ENCODE assay signal across 11 mouse cellular contexts in the genomic region with DNA sequence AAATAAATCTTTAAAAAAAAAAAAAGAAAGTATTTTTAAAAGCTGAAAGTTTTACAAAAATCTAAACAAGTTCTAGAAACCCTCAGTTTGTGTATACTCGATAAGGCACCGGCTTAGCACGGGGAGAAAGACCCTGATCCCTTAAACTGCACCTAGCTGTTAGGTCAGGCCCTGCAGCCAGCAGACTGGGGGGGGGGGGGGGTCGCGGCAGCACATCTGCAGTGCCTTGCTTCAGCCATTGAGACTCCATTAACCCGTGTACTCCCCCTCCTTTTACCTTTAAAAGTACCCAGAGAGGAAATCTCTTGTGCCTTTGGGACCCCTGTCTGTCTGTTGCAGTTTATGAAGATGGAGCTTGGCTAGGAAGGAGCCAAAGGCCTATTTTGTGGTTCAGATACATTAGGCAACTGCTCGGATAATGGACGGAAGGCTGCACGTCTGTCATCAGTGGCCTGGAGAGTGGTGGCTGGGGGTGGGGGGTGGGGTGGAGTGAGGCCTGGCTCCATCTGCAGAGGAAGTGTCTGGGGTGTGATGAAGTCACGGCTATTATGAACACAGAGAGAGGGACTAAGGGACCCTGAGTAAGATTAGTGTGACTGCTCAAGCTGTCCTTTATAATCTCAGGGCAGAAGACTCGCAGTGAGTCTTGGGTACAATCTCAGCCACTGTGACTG. TPM values are rescaled to one million over a fixed set of nuclear protein-coding genes. Genes with fewer than 3 reads are reported as not detected.
A peak's percentile ranks its signal among the peaks of the same experiment; 100 is the strongest.
DNase-seq lines count a peak whose midpoint lies in the region; ATAC-seq and TF ChIP-seq lines count a peak whose summit lies in the region.
"Had no signal": no experiment of that assay in that cellular context is flagged by ENCODE, and none has a peak within 500 bp of the region (broad histone marks: within the 10 kb centered on the region; RNA-seq: fewer than 3 reads in every experiment).

No protein-coding gene starts in this region.

- no peaks in the 10 kb centered on the region for H3K27me3 ChIP-seq in midbrain, embryonic 10.5 days (ENCODE audit: low read depth, poor library complexity, severe bottlenecking)
- no peaks in the 10 kb centered on the region for H3K27me3 ChIP-seq in midbrain, embryonic 16.5 days (ENCODE audit: control insufficient read depth, insufficient read depth, low read depth, low read length)
- H3K27me3 ChIP-seq in limb, embryonic 14.5 days (ENCODE audit: control insufficient read depth, insufficient read depth, low read length), result no peaks in the 10 kb centered on the region
- H3K27me3 ChIP-seq in neural tube, embryonic 15.5 days (replicated peaks), result no peaks in the 10 kb centered on the region

- 0 out of 2 replicates have a peak overlapping the region, but pooled peaks have one; percentile 42 for H3K27ac ChIP-seq in midbrain, embryonic 10.5 days (replicated peaks)
- no peak overlapping the region for H3K27ac ChIP-seq in midbrain, embryonic 16.5 days (ENCODE audit: low read length)
- no peak overlapping the region for H3K27ac ChIP-seq in limb, embryonic 14.5 days (replicated peaks; ENCODE audit: low read depth, low read length)
- no peak overlapping the region for H3K27ac ChIP-seq in neural tube, embryonic 15.5 days (replicated peaks)

- peaks cover 44% of the 10 kb centered on the region for H3K36me3 ChIP-seq in midbrain, embryonic 10.5 days
- H3K36me3 ChIP-seq in midbrain, embryonic 16.5 days (ENCODE audit: control insufficient read depth, insufficient read depth, low read length), result no peaks in the 10 kb centered on the region
- peaks cover 23% of the 10 kb centered on the region for H3K36me3 ChIP-seq in limb, embryonic 14.5 days (ENCODE audit: control insufficient read depth, insufficient read depth, low read length)
- H3K36me3 ChIP-seq in neural tube, embryonic 15.5 days, result peaks cover 9% of the 10 kb centered on the region; the same call in 1 of the 2 replicates

- H3K4me2 ChIP-seq in midbrain, embryonic 16.5 days (ENCODE audit: low read length), result no peak overlapping the region
- H3K4me2 ChIP-seq in limb, embryonic 14.5 days (replicated peaks; ENCODE audit: low read depth, low read length, severe bottlenecking), result no peak overlapping the region
- H3K4me2 ChIP-seq in neural tube, embryonic 15.5 days, result no peak overlapping the region

- no peak for TF ChIP-seq POLR2A in limb, embryonic 14.5 days (IDR thresholded peaks at IDR 0.05; ENCODE audit: borderline replicate concordance, extremely low read depth, insufficient read depth, insufficient read length)

- peaks cover 6% of the 10 kb centered on the region for H3K4me1 ChIP-seq in midbrain, embryonic 10.5 days
- no peaks in the 10 kb centered on the region for H3K4me1 ChIP-seq in midbrain, embryonic 16.5 days (ENCODE audit: control insufficient read depth, insufficient read depth, low read length)
- peaks cover 12% of the 10 kb centered on the region for H3K4me1 ChIP-seq in limb, embryonic 14.5 days (ENCODE audit: control insufficient read depth, insufficient read depth, low read length)
- peaks cover 5% of the 10 kb centered on the region; the same call in 1 of the 2 replicates for H3K4me1 ChIP-seq in neural tube, embryonic 15.5 days

- no peak for ATAC-seq in midbrain, embryonic 16.5 days
- peak; percentile 59; the same call in 1 of the 2 replicates for ATAC-seq in limb, embryonic 14.5 days (ENCODE audit: low FRiP score, low read depth)
- ATAC-seq in neural tube, embryonic 15.5 days (ENCODE audit: low FRiP score), result peak; percentile 46

- DNase-seq in gastrocnemius, postnatal 10 days, result peak; percentile 1
- DNase-seq in gastrocnemius, postnatal 14 days, result no peak
- no peak for DNase-seq in midbrain, embryonic 10.5 days (ENCODE audit: low spot score)
- no peak for DNase-seq in limb, embryonic 14.5 days (ENCODE audit: low spot score)
- DNase-seq in adrenal gland, adult 8-10 months, result no peak
- no peak for DNase-seq in ovary, postnatal 14 days (ENCODE audit: low spot score)
- DNase-seq: adrenal gland, postnatal 25 days; cerebellum, adult 18-20 months; kidney, postnatal 25 days had no signal

- 65% methylated on average over 11 of the region's 11 CpGs for WGBS in midbrain, embryonic 10.5 days
- WGBS in midbrain, embryonic 16.5 days, result 53% methylated on average over 11 of the region's 11 CpGs
- 53% methylated on average over 11 of the region's 11 CpGs for whole genome bisulfite sequencing in limb, embryonic 14.5 days
- 38% methylated on average over 11 of the region's 11 CpGs for WGBS in neural tube, embryonic 15.5 days

- no peak overlapping the region for H3K9ac ChIP-seq in midbrain, embryonic 16.5 days (ENCODE audit: low read depth, low read length)
- H3K9ac ChIP-seq in limb, embryonic 14.5 days (ENCODE audit: low read depth, low read length, severe bottlenecking), result no peak overlapping the region
- H3K9ac ChIP-seq in neural tube, embryonic 15.5 days (replicated peaks), result no peak overlapping the region

- peaks cover 3% of the 10 kb centered on the region; the same call in 1 of the 2 replicates for H3K9me3 ChIP-seq in midbrain, embryonic 10.5 days (replicated peaks)
- H3K9me3 ChIP-seq in midbrain, embryonic 16.5 days (replicated peaks; ENCODE audit: control insufficient read depth, low read length, poor library complexity, severe bottlenecking), result no peaks in the 10 kb centered on the region
- H3K9me3 ChIP-seq in limb, embryonic 14.5 days (ENCODE audit: control insufficient read depth, low read length), result no peaks in the 10 kb centered on the region
- no peaks in the 10 kb centered on the region for H3K9me3 ChIP-seq in neural tube, embryonic 15.5 days (replicated peaks)

- no peak overlapping the region for H3K4me3 ChIP-seq in midbrain, embryonic 10.5 days
- no peak overlapping the region for H3K4me3 ChIP-seq in midbrain, embryonic 16.5 days (ENCODE audit: low read depth, low read length)
- no peak overlapping the region for H3K4me3 ChIP-seq in limb, embryonic 14.5 days (replicated peaks; ENCODE audit: low read length)
- H3K4me3 ChIP-seq in neural tube, embryonic 15.5 days (replicated peaks), result no peak overlapping the region

- intact Hi-C loops in gastrocnemius, postnatal 14 days (cut with DNase I; ENCODE audit: low total_unique reads), result no loop called here

RNA-seq across cellular contexts. Expression of gene Mfsd2b, which starts 14.8 kb away (rescaled TPM):
- 1 to 10 TPM in 1 of 2 experiments, under 1 TPM in 1; 0.78 to 1.3 TPM for total RNA-seq in gastrocnemius, postnatal 10 days (2021)
- total RNA-seq in gastrocnemius, postnatal 14 days (2021), result under 1 TPM; 0.38 to 0.45 TPM
- 3.5 and 4.6 TPM in 2 replicates for polyA plus RNA-seq in midbrain, embryonic 10.5 days (2016; fragmentation: Nextera tagmentation; extraction: Ambion mirVana)
- polyA plus RNA-seq in midbrain, embryonic 16.5 days (2015; fragmentation: Nextera tagmentation; extraction: Ambion mirVana), result 2.9 and 3.0 TPM in 2 replicates
- 2.3 and 3.1 TPM in 2 replicates for polyA plus RNA-seq in limb, embryonic 14.5 days (2012; rRNA removed)
- polyA plus RNA-seq in limb, embryonic 14.5 days (2014; fragmentation: Nextera tagmentation; extraction: Ambion mirVana), result 1.7 and 2.2 TPM in 2 replicates
- 1.9 and 2.2 TPM in 2 replicates for polyA plus RNA-seq in neural tube, embryonic 15.5 days (2015; fragmentation: Nextera tagmentation; extraction: Ambion mirVana)
- 1 to 10 TPM in 1 of 4 experiments, under 1 TPM in 3; 0.67 to 1.8 (median 0.83) TPM for total RNA-seq in adrenal gland, adult 8-10 months (2022)

RNA-seq across cellular contexts. Expression of gene Wdcp, which starts 16.3 kb away (rescaled TPM):
- total RNA-seq in gastrocnemius, postnatal 10 days (2021), result 1 to 10 TPM; 4.8 to 6.0 TPM
- total RNA-seq in gastrocnemius, postnatal 14 days (2021), result 1 to 10 TPM; 4.6 to 5.0 TPM
- 25.1 and 28.5 TPM in 2 replicates for polyA plus RNA-seq in midbrain, embryonic 10.5 days (2016; fragmentation: Nextera tagmentation; extraction: Ambion mirVana)
- polyA plus RNA-seq in midbrain, embryonic 16.5 days (2015; fragmentation: Nextera tagmentation; extraction: Ambion mirVana), result 12.7 and 14.4 TPM in 2 replicates
- 18.2 and 20.1 TPM in 2 replicates for polyA plus RNA-seq in limb, embryonic 14.5 days (2012; rRNA removed)
- 12.6 and 16.2 TPM in 2 replicates for polyA plus RNA-seq in limb, embryonic 14.5 days (2014; fragmentation: Nextera tagmentation; extraction: Ambion mirVana)
- 15.2 and 15.7 TPM in 2 replicates for polyA plus RNA-seq in neural tube, embryonic 15.5 days (2015; fragmentation: Nextera tagmentation; extraction: Ambion mirVana)
- total RNA-seq in adrenal gland, adult 8-10 months (2022), result 10 to 100 TPM; 10.1 to 13.0 (median 11.5) TPM

RNA-seq across cellular contexts. Expression of gene Fkbp1b, which starts 18.0 kb away (rescaled TPM):
- total RNA-seq in gastrocnemius, postnatal 10 days (2021), result 1 to 10 TPM; 2.6 to 2.9 TPM
- 1 to 10 TPM; 1.0 to 1.7 TPM for total RNA-seq in gastrocnemius, postnatal 14 days (2021)
- polyA plus RNA-seq in midbrain, embryonic 10.5 days (2016; fragmentation: Nextera tagmentation; extraction: Ambion mirVana), result 4.3 and 8.1 TPM in 2 replicates
- 36.7 and 43.0 TPM in 2 replicates for polyA plus RNA-seq in midbrain, embryonic 16.5 days (2015; fragmentation: Nextera tagmentation; extraction: Ambion mirVana)
- polyA plus RNA-seq in limb, embryonic 14.5 days (2012; rRNA removed), result 21.0 and 21.7 TPM in 2 replicates
- 16.4 and 18.2 TPM in 2 replicates for polyA plus RNA-seq in limb, embryonic 14.5 days (2014; fragmentation: Nextera tagmentation; extraction: Ambion mirVana)
- polyA plus RNA-seq in neural tube, embryonic 15.5 days (2015; fragmentation: Nextera tagmentation; extraction: Ambion mirVana), result 77.9 and 98.3 TPM in 2 replicates
- total RNA-seq in adrenal gland, adult 8-10 months (2022), result 10 to 100 TPM in 1 of 4 experiments, 1 to 10 TPM in 3; 2.8 to 16.0 (median 7.2) TPM

RNA-seq across cellular contexts. Expression of gene Sf3b6, which starts 42.0 kb away (rescaled TPM):
- total RNA-seq in gastrocnemius, postnatal 10 days (2021), result 10 to 100 TPM; 55.5 to 64.4 TPM
- 10 to 100 TPM; 41.3 to 44.8 TPM for total RNA-seq in gastrocnemius, postnatal 14 days (2021)
- 319 and 337 TPM in 2 replicates for polyA plus RNA-seq in midbrain, embryonic 10.5 days (2016; fragmentation: Nextera tagmentation; extraction: Ambion mirVana)
- polyA plus RNA-seq in midbrain, embryonic 16.5 days (2015; fragmentation: Nextera tagmentation; extraction: Ambion mirVana), result 204 TPM in 2 replicates
- polyA plus RNA-seq in limb, embryonic 14.5 days (2012; rRNA removed), result 103 and 179 TPM in 2 replicates
- polyA plus RNA-seq in limb, embryonic 14.5 days (2014; fragmentation: Nextera tagmentation; extraction: Ambion mirVana), result 307 and 310 TPM in 2 replicates
- 181 and 200 TPM in 2 replicates for polyA plus RNA-seq in neural tube, embryonic 15.5 days (2015; fragmentation: Nextera tagmentation; extraction: Ambion mirVana)
- total RNA-seq in adrenal gland, adult 8-10 months (2022), result 100 to 1,000 TPM in 3 of 4 experiments, 10 to 100 TPM in 1; 98.9 to 114 (median 103) TPM

RNA-seq across cellular contexts. Expression of gene Ubxn2a, which starts 48.1 kb away (rescaled TPM):
- 10 to 100 TPM; 44.6 to 53.0 TPM for total RNA-seq in gastrocnemius, postnatal 10 days (2021)
- total RNA-seq in gastrocnemius, postnatal 14 days (2021), result 10 to 100 TPM; 50.4 to 52.4 TPM
- 19.1 and 21.1 TPM in 2 replicates for polyA plus RNA-seq in midbrain, embryonic 10.5 days (2016; fragmentation: Nextera tagmentation; extraction: Ambion mirVana)
- polyA plus RNA-seq in midbrain, embryonic 16.5 days (2015; fragmentation: Nextera tagmentation; extraction: Ambion mirVana), result 38.7 and 40.9 TPM in 2 replicates
- polyA plus RNA-seq in limb, embryonic 14.5 days (2012; rRNA removed), result 4.6 and 5.8 TPM in 2 replicates
- polyA plus RNA-seq in limb, embryonic 14.5 days (2014; fragmentation: Nextera tagmentation; extraction: Ambion mirVana), result 18.2 and 22.9 TPM in 2 replicates
- polyA plus RNA-seq in neural tube, embryonic 15.5 days (2015; fragmentation: Nextera tagmentation; extraction: Ambion mirVana), result 45.4 and 51.6 TPM in 2 replicates
- 10 to 100 TPM; 38.2 to 49.6 (median 42.1) TPM for total RNA-seq in adrenal gland, adult 8-10 months (2022)
